Mouse (Mus musculus) ZHBTc4 (cell line): ENCODE measurements around the gene Olfml2a.
"Not testable (repeated sequence)": the region's sequence is repeated elsewhere in the genome, so short reads cannot be mapped to it uniquely, and the experiment has no call there.

Experiments used
- DNase-seq: peaks from one replicate; pipeline ENCODE4 v3.0.0-alpha.2; 2011; ENCODE audit warnings: low read depth, low spot score

The Olfml2a gene

DNA sequence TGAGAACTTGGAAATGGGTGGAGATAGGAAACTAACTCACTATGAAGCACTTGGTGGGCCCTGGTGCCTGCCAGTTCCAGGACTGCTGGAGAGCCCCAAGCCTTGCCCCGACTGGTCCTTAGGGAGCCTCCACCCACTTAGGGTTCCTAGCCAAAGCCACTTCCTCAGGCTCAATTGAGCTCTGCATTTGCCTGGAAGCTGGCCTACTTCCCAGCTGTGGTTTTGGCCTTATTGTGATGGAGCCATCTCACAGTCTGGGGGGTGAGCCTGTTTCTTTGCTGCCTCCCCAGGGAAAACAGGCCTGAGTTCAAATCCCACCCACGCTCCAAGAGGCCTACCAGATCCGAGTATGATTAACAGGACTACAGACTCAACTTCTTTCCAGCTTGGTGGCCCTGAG lies 54.8 kb downstream of the Olfml2a start:
- no peak for DNase-seq

GRCm38 (mm10) chr2:38987371-38987770 lies 55.6 kb downstream of the Olfml2a start:
- DNase-seq: peak; percentile 40

DNA sequence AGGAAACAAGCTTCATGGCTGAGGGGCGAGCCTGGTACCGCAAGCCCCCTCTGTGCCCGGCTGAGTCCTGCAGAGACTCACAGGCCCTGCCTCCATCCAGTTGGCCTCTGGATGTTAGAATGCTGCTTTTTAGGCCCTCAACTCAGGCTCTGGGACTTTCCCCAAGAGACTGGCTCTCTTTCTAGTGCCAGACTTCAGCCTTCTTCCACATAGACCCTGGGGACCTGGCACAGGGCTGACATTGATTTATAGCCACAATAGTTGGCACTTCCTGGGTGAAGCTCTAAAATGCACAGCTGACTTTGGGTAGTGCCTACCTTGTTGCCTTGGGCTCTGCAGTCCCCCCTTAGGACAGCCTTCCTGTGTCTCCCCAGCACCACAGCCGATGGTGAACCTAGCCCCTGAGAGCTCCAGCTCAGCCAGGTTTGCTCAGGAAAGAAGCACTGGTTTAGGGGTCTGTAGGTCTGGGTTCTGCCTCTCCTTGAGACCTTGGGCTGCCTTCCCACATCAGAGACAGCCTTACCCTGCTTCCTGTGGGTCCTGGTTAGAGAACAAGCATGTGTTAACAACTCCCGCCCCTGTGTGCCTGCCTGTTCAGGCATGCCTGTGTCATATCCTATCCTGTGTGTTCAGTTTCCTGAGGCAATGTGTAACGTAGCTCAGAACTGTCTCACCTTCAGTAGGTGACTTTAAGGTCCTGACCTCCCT lies 56.2 kb downstream of the Olfml2a start:
- DNase-seq: no peak

- DNase-seq: no peak
These were observed 57.2 kb downstream of the Olfml2a start for GRCm38 (mm10) chr2:38988929-38989328.

- no peak for DNase-seq
These were observed 60.2 kb downstream of the Olfml2a start for GRCm38 (mm10) chr2:38992004-38992403.

- no peak for DNase-seq
These were observed 60.7 kb downstream of the Olfml2a start for GRCm38 (mm10) chr2:38992452-38992851.

DNA sequence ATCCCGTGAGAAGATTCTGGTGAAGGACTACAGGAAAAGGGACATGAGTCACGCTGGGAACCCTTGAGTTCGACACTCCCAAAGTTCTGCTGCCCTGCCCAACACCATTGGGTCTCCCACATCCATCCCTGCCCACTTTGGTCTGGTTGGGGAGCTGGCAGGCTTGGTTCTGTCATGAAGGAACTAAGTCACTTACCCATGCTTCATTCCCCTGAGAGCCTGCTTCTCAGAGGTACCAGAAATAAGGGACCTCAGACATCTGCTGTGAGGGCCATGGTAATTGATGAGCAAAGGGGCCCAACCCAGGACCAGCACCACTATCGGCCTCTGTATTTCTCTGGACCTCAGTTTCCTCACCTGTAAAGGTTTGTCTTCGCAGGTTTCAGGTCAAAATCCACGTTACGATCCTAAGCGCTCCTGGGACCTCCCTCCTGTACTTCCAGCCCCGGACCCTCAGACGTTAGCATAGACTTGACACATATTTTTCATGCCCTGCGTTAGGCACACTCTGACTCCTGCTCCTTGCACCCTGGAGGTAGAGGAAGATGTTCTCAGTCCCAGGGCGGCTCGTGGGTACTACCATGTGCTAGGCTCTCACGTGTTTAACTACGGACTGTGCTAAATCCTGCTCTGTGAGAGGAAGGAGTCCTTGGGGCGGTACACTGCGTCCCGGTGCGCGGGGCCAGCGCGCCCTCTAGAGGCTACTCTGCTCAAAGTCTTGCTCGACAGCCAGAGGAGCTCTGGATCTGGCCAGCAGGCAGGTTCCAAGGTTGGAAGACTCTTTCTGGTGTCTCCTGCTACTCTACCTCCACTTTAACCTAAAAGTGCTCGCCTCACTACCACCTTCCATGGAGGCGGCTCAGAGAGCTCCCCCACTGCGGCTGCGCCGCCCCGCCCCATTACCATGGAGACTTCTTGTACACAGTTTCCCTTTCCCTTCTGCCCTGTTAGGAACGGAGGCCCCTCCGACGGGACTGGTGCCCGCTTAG lies 65.9 kb downstream of the Olfml2a start, which contains the start of gene Wdr38:
Gene Wdr38, plus strand, starts transcription at position 91 of the 989 bp plus-strand sequence.
- DNase-seq: peak; percentile 94

DNA sequence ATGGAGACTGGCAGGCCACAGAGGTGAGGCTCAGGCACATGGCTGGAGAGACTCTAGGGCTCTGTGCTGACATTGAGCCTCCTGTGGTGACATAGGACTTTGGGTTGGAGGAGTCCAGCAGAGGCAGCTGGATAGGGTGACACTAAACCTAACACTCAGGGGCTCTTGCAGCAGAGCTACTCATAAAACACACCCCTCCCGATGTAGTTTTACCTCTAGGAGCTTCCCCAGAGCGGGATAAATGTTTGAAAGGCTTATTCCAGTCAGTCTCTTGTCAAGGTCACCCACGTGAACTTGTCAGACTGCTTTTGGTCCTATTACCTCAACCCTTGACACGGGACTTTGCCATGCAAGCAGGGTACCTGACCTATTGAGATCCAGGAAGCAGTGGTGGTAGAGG lies 67.6 kb downstream of the Olfml2a start:
- no peak for DNase-seq

DNA sequence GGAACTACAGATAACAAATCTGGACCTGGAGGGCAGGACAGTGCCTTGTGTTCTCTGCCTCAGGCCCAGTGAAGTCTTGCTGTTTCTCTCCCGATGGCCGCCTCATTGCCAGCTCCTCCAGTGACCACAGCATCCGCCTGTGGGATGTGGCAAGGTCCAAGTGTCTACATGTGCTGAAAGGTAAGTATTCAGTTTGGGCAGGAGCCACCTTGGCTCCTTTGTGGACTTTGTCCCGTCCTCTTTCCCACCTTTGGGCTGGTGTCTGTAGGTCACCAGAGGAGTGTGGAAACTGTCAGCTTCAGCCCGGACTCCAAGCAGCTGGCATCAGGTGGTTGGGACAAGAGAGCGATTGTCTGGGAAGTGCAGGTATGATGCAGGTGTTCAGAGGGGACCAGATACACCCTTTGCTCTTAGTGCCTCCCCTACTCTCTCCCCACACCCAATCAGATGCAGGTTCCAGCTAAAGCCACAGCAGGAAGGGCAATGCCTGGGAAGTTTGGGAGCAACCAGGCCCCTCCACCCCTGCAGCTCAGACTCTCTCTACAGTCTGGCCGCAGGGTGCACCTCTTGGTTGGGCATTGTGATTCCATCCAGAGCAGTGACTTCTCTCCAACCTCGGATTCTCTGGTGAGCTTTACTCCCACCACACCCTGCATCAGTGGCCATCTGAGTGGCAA lies 68.3 kb downstream of the Olfml2a start:
- DNase-seq: peak; percentile 64

- peak; percentile 44 for DNase-seq
These were observed 68.8 kb downstream of the Olfml2a start for GRCm38 (mm10) chr2:39000587-39000919.

DNA sequence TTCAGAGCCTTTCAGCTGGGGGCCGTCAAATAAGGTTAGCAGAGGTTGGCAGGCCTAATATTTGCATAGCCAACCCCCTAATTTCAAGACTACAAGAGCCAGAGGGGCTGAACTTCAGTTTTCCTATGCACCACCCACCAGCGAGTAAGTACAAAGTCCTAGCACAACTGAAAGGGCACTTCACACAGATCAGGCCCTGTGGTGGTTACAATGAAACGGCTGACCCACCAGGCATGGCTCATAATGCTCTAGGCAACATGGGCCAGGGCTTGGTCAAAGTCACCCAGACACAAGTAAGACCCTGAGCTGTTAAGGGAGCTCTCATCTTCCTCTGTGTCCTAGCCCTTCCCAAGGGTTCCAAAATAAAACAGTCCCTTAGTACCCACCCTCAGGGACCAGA lies 70.1 kb downstream of the Olfml2a start:
- peak; percentile 30 for DNase-seq

DNA sequence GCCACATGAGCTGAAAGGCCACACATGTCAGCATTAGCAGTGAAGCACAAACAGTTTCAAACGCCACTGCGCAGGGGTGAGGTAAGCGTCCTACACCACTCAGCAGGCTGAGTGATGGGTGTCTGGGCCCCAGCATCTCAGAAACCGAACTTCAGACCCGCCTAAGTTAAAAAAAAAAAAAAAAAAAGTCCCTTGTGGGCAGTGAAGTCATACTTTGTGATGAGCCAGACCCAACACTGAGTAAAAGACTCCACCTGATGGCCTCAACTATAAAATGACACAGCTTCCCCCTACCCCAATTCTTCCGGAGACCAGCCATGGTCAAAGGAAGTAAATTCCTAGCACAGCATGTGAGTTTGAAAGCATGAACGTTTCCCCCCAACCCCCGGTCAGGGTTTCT lies 71.3 kb downstream of the Olfml2a start:
- DNase-seq: peak; percentile 26

GRCm38 (mm10) chr2:39003512-39003911 lies 71.7 kb downstream of the Olfml2a start:
- DNase-seq: peak; percentile 25

DNA sequence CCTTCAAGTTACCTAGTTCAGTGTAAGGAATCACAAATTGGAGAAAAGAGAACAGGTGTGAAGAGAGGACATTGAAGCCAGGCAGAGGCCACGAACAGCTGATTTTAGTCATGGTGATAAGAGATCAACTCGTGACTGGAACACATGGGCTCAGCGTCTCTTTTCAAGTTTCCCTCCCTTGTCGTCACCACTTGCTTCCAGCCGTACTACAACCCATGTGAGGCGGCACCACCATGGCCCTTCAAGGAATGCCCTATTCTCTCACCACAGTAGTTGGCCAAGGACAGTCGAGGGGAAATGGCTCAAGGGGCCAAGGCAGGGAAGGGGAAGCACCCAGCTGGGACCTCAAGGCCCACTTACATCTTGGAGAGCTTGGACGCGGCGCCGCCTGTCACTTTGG lies 72.6 kb downstream of the Olfml2a start:
- DNase-seq: peak; percentile 40

- peak; percentile 97 for DNase-seq
These were observed 73.2 kb downstream of the Olfml2a start, which contains the start of gene Arpc5l for GRCm38 (mm10) chr2:39004880-39005435. Gene Arpc5l (plus strand): TSS chr2:39005348.

DNA sequence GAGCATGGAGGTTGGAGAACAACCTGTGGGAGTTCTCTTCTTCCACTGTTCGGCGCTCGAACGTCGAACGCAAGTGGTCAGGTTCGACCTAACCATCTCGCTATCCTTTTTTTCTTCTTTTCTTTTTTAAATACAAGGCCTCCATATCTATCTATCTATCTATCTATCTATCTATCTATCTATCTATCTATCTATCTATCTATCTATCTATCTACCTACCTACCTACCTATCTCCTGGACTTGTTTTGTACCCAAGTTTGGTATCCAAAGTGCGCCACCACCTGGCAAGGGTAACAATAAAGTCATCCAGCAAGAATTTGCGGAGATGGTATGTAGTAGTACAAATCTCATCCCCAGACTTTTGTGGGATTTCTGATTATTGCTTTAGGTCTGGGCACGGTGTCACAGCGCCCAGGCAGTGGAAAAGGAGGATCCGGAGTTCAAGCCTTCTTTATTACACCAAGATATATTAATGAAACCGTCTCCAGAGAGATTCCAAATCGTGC lies 73.8 kb downstream of the Olfml2a start, which contains the start of gene Rpl35:
Gene Rpl35, minus strand, starts transcription at position 51 of the 506 bp plus-strand sequence.
- peak; percentile 73 for DNase-seq

GRCm38 (mm10) chr2:39006149-39006730 lies 74.5 kb downstream of the Olfml2a start:
- DNase-seq: peak; percentile 36

DNA sequence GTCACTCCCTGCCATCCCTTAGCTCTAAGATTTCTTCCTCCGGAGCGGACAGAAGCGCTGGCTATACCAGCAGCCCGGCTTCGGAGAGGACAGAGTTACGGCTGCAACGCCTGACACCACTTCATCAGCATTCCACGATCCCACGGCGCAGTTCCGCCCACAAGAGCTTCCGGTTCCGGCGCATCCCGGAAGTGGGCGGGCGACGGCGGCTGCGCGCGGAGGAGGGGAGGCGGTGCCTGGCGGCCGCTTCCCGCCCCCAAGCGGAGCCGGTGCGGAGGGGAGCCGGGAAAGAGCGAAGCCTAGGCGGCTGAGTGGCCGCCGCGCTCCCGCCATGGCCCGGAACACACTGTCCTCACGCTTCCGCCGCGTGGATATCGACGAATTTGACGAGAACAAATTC lies 76.1 kb downstream of the Olfml2a start:
- peak; percentile 97 for DNase-seq

DNA sequence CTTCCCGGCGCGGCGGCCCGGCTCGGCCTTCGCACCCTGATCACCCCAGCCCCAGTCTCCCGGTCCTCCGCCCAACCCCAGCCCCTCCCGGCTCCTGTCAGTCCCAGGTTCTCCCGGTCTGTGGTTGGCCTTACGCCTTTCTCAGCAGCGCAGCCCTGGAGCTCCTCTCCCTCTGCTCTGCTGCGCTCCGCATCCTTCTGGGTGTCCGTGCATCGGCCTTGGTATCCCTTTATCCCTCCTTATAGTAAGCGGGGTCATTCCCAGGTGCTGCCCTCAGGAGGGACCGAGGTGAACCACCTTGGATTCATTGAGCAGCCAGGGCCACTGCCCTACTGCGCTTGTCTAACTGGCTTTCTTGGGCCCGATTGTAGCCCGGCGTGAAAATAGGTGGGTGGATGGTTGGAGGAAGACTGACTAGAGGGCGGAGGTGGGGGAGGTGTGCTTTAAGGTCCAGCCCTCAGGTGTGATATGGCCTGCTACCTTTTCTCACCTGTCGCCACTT lies 76.6 kb downstream of the Olfml2a start:
- DNase-seq: peak; percentile 44

GRCm38 (mm10) chr2:39008954-39009365 lies 77.2 kb downstream of the Olfml2a start:
- DNase-seq: no peak

GRCm38 (mm10) chr2:39010144-39010543 lies 78.4 kb downstream of the Olfml2a start:
- DNase-seq: not testable (repeated sequence)
